Mouse (Mus musculus) forebrain, embryonic 10.5 days (tissue): ENCODE measurements around the gene Tmem8b. TPM values are rescaled to one million over a fixed set of nuclear protein-coding genes. Genes with fewer than 3 reads are reported as not detected.

Experiments used
- DNase-seq: peaks from one replicate; pipeline ENCODE4 v3.0.0-alpha.2; 2017; ENCODE audit warnings: low spot score; ENCODE audit errors: extremely low spot score
- H3K27ac ChIP-seq: fragments of 300-500 bp; sonication (generic); 2 replicates; pipeline ENCODE4 v1.5.1; 2016; ENCODE audit warnings: mild to moderate bottlenecking
- H3K27me3 ChIP-seq: fragments of 300-500 bp; sonication (generic); 2 replicates; pipeline ENCODE4 v1.6.1; 2016; ENCODE audit warnings: mild to moderate bottlenecking; ENCODE audit not compliant: poor library complexity, severe bottlenecking
- H3K36me3 ChIP-seq: fragments of 300-500 bp; sonication (generic); replicated peaks from 2 replicates; pipeline ENCODE4 v1.6.1; 2016; ENCODE audit warnings: mild to moderate bottlenecking, moderate library complexity
- H3K4me1 ChIP-seq: fragments of 300-500 bp; sonication (generic); 2 replicates; pipeline ENCODE4 v1.6.1; 2016
- H3K4me3 ChIP-seq: fragments of 300-500 bp; sonication (generic); 2 replicates; pipeline ENCODE4 v1.5.1; 2016; ENCODE audit warnings: mild to moderate bottlenecking, moderate library complexity
- H3K9me3 ChIP-seq: fragments of 300-500 bp; sonication (generic); 2 replicates; pipeline ENCODE4 v1.6.1; 2016; ENCODE audit warnings: mild to moderate bottlenecking, moderate library complexity
- WGBS: fragments of 180-500 bp; shearing (Covaris S2); methylation state at CpG from one replicate; pipeline ENCODE4 v1.1.7; 2016; 5-methylcytosine and 5-hydroxymethylcytosine counted together
- polyA plus RNA-seq: library from polyadenylated mRNA; unstranded; fragments of >200 nt; fragmentation: Nextera tagmentation; extraction: Ambion mirVana; gene quantifications from 2 replicates; pipeline ENCODE4 v1.2.1, GENCODE M21; 2016

The Tmem8b gene
- polyA plus RNA-seq, 1 experiment from 2014 or later = 4.2 TPM

DNA sequence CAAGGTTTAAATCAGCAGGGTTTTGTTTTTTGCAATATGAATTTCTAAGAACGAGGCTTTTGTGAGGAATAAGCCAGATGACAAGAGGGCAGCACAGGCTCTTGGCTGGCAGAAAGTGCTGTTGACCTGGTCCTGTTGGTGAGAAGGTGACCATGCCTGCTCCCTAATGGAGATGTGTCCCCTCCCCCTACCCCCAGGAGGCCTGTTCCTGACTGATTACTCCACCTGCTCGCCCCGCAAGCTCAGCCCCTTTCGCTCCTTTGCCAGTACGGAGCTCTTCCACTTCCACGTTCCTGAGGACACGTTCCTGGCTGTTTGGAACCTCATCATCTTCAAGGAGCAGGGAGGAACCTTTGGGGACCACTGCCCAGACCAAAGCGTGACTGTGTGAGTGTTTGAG is 4.9 kb downstream of the Tmem8b start:
- peaks cover 27% of the 10 kb centered on the region for H3K4me1 ChIP-seq
- 78% methylated on average over 8 of the region's 8 CpGs for WGBS
- no peak for DNase-seq
- peaks cover 20% of the 10 kb centered on the region for H3K27me3 ChIP-seq
- no peaks in the 10 kb centered on the region for H3K9me3 ChIP-seq
- no peak overlapping the region for H3K27ac ChIP-seq
- H3K36me3 ChIP-seq = peaks cover 10% of the 10 kb centered on the region
- no peak overlapping the region for H3K4me3 ChIP-seq

DNA sequence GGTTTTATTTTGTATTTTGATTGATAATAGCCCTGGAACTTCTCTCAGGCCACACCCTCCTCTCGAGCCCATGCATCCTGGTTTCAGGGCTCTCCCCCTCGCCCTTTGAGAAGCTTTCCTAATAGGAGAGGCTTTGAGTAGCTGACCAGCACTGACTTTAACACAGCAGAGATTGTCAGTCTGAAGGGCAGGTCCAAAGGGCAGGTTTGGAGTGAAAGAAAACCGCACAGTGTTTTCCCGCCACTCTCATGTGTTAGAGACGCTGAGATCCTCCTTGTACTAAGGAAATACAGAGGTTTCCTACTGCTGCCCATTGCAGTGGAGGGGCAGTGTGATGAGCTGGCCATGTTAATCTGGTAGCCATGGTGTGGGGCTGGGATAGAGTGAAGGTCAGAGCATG is 6.2 kb downstream of the Tmem8b start:
- H3K36me3 ChIP-seq = peaks cover 10% of the 10 kb centered on the region
- H3K4me1 ChIP-seq = peaks cover 18% of the 10 kb centered on the region
- 79% methylated on average over 5 of the region's 5 CpGs for WGBS
- DNase-seq = no peak
- H3K27me3 ChIP-seq = peaks cover 14% of the 10 kb centered on the region
- no peaks in the 10 kb centered on the region for H3K9me3 ChIP-seq
- H3K27ac ChIP-seq = no peak overlapping the region
- no peak overlapping the region for H3K4me3 ChIP-seq

DNA sequence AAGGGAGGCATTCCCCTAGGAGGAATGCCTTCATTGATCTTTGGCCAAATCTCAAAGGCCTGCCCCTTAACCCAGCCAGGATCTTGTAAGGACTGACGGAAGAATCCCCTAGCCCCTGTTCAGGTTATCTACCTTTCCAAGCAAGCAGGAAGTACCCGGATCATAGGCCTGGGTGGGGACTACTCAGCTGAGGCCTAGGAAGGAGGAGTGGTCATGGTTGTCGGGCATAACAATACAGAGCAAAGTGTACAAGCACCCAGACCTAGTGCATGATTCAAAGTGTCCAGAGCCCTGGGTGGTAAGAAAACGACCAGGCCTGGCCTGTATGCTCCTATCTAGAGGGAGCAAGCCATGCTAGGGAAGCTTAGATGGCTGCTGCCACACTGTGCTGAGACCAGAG is 6.8 kb downstream of the Tmem8b start:
- peaks cover 8% of the 10 kb centered on the region for H3K27me3 ChIP-seq
- H3K36me3 ChIP-seq = peaks cover 10% of the 10 kb centered on the region
- DNase-seq = no peak
- 73% methylated on average over 4 of the region's 4 CpGs for WGBS
- peaks cover 11% of the 10 kb centered on the region for H3K4me1 ChIP-seq
- no peak overlapping the region for H3K27ac ChIP-seq
- no peak overlapping the region for H3K4me3 ChIP-seq
- H3K9me3 ChIP-seq = no peaks in the 10 kb centered on the region

GRCm38 (mm10) chr4:43678541-43678940 is 9.8 kb downstream of the Tmem8b start:
- H3K4me1 ChIP-seq = no peaks in the 10 kb centered on the region
- H3K27me3 ChIP-seq = no peaks in the 10 kb centered on the region
- no peak overlapping the region for H3K27ac ChIP-seq
- no peak for DNase-seq
- no peaks in the 10 kb centered on the region for H3K9me3 ChIP-seq
- WGBS = 85% methylated on average over 6 of the region's 6 CpGs
- H3K4me3 ChIP-seq = no peak overlapping the region
- peaks cover 30% of the 10 kb centered on the region for H3K36me3 ChIP-seq

DNA sequence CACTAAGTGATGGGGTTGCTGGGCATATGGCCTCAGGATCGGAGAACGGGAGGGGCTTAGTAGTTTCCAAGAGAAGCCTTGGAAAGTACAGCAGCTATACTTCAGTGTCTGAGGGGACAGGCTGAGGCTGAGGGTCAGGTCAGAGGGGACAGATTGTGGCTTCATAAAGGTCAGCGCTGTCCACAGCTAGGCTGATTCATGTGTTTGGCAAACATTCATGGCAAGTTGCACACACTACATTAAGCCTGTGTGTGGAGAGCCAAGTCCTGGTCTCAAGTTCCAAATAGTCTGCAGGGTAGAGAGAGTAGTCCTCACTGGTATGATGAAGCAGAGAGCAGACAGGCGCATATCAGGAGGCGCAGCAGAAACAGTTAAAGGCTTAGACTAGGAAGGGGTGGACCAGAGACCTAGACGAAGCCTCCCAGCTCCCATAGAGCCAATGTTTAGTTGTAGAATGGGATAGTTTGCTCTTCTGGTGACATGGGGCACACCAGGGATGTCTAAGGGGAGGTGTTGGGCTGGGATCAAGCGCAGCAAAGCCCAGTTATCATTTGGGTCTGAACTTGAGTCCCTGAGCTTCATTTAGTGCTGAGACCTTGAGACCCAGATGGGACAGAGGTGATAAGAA is 10.8 kb downstream of the Tmem8b start:
- WGBS = 94% methylated on average over 7 of the region's 7 CpGs
- no peak for DNase-seq
- H3K27ac ChIP-seq = no peak overlapping the region

GRCm38 (mm10) chr4:43690021-43690420 is 21.2 kb downstream of the Tmem8b start:
- peaks cover 21% of the 10 kb centered on the region for H3K36me3 ChIP-seq
- no peaks in the 10 kb centered on the region for H3K4me1 ChIP-seq
- H3K4me3 ChIP-seq = no peak overlapping the region
- H3K9me3 ChIP-seq = no peaks in the 10 kb centered on the region
- WGBS = 94% methylated on average over 17 of the region's 17 CpGs
- H3K27me3 ChIP-seq = no peaks in the 10 kb centered on the region
- no peak overlapping the region for H3K27ac ChIP-seq
- no peak for DNase-seq

More for the DNA sequence above, 10.8 kb downstream of the Tmem8b start:
- Histone ChIP-seq H3K27me3 (no peaks in the 10 kb centered on the region), H3K4me3 (no peak overlapping the region), H3K9me3 (no peaks in the 10 kb centered on the region), H3K36me3 (peaks cover 25% of the 10 kb centered on the region), H3K4me1 (no peaks in the 10 kb centered on the region)

GRCm38 (mm10) chr4:43691026-43691425 is 22.3 kb downstream of the Tmem8b start:
- H3K36me3 ChIP-seq = peaks cover 11% of the 10 kb centered on the region
- H3K4me1 ChIP-seq = peaks cover 4% of the 10 kb centered on the region
- no peak overlapping the region for H3K4me3 ChIP-seq
- H3K27ac ChIP-seq = no peak overlapping the region
- DNase-seq = no peak
- 84% methylated on average over 5 of the region's 5 CpGs for WGBS
- no peaks in the 10 kb centered on the region for H3K9me3 ChIP-seq
- no peaks in the 10 kb centered on the region for H3K27me3 ChIP-seq

DNA sequence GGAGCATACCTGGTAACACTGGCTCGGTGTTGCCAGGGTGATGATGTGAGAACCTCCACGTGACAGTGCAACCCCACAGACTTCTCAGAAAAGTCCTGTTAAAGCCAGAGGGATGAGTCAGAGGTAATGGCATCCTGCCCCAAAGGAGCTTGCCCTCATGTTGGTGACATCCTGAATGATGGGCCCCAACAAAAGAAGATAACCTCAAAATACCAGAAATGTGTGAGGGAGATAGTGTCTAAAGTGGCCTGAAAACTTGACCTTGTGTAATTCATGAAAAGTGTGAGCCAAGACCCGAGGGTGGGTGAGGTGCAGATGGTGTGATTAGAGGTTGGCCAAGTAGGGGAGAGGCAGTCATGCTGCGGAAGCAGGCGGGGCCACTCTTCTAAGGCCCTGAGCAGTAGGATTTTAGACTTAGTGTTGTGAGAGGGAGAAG is 25.1 kb downstream of the Tmem8b start:
- H3K36me3 ChIP-seq = peaks cover 8% of the 10 kb centered on the region
- H3K9me3 ChIP-seq = no peaks in the 10 kb centered on the region
- no peak overlapping the region for H3K4me3 ChIP-seq
- WGBS = 80% methylated on average over 5 of the region's 5 CpGs
- no peaks in the 10 kb centered on the region for H3K27me3 ChIP-seq
- peaks cover 4% of the 10 kb centered on the region for H3K4me1 ChIP-seq
- no peak overlapping the region for H3K27ac ChIP-seq
- no peak for DNase-seq

DNA sequence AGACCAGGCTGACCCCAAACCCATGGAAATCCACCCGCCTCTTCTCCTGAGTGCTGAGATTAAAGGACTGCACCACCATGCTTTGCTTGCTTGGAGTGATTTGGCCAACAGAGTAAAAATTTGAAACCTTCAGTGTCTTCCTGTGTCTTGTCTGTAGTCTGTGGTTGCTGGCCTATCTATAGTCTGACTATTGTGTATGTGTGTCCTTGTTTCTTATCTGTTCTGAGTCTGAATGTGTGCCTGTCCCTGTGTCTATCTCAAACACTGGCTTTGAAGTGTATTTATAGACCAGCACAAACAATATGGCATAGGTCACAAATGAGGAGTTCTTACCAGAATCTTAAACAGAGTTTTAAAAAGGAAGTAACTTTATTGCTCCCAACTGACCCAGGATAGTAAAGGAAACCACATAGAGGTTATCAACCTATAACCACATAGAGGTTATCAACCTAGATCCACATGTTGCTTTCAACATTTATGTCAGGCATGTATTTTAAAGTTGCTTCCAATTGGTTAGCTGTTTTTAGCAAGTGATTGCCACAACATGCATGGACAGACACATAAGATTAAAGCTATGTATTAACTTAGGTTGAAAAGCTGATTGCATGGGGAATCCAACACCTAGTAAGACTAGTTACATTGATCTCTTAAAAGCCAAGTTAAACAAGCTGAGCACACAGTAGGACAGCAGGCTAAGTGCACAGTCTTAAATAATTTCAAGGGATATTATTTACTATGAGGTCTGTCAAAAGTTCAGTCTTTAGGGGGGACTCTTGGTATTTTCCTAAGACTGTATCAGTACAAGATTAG is 25.9 kb downstream of the Tmem8b start:
- 83% methylated on average over 1 of the region's 1 CpGs for WGBS
- no peak overlapping the region for H3K4me3 ChIP-seq
- DNase-seq = no peak
- H3K36me3 ChIP-seq = peaks cover 6% of the 10 kb centered on the region
- no peaks in the 10 kb centered on the region for H3K9me3 ChIP-seq
- no peaks in the 10 kb centered on the region for H3K27me3 ChIP-seq
- peaks cover 4% of the 10 kb centered on the region for H3K4me1 ChIP-seq
- no peak overlapping the region for H3K27ac ChIP-seq

- H3K4me3 ChIP-seq = no peak overlapping the region
- peaks cover under 1% of the 10 kb centered on the region; the same call in 1 of the 2 replicates for H3K36me3 ChIP-seq
- no peak for DNase-seq
- H3K27ac ChIP-seq = no peak overlapping the region
- H3K4me1 ChIP-seq = peaks cover 4% of the 10 kb centered on the region
- 41% methylated on average over 9 of the region's 9 CpGs for WGBS
- no peaks in the 10 kb centered on the region for H3K27me3 ChIP-seq
- no peaks in the 10 kb centered on the region for H3K9me3 ChIP-seq
These were observed 26.5 kb downstream of the Tmem8b start for GRCm38 (mm10) chr4:43695249-43695671.

DNA sequence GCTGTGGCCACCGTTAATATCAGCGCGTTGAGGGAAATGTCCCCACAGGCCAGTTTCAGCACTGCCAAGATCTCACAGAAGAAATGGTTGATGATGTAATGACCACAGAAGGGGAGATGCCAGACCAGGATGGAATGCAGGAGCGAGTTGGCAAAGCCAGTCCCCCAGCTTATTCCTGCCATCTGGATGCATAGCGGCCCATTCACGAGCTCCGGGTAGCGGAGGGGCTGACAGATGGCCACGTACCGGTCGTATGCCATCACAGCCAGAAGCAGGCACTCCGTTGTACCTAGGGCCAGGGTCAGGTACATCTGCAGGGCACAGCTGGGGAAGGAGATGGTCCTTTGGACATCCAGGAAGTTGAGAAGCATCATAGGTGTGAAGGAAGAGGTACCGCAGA is 27.8 kb downstream of the Tmem8b start:
- no peak for DNase-seq
- H3K27me3 ChIP-seq = no peaks in the 10 kb centered on the region
- H3K4me3 ChIP-seq = no peak overlapping the region
- H3K9me3 ChIP-seq = no peaks in the 10 kb centered on the region
- no peak overlapping the region for H3K27ac ChIP-seq
- H3K36me3 ChIP-seq = no peaks in the 10 kb centered on the region
- H3K4me1 ChIP-seq = peaks cover 4% of the 10 kb centered on the region
- WGBS = 95% methylated on average over 13 of the region's 13 CpGs

GRCm38 (mm10) chr4:43700707-43701106 is 31.9 kb downstream of the Tmem8b start, which contains the start of gene Olfr70:
Olfr70 (minus strand) TSS chr4:43700807.
- 92% methylated on average over 6 of the region's 6 CpGs for WGBS
- H3K9me3 ChIP-seq = no peaks in the 10 kb centered on the region
- H3K4me3 ChIP-seq = no peak within 1 kb of the TSS
- no peaks in the 10 kb centered on the region for H3K36me3 ChIP-seq
- no peak within 1 kb of the TSS for H3K27ac ChIP-seq
- H3K27me3 ChIP-seq = no peaks in the 10 kb centered on the region
- H3K4me1 ChIP-seq = no peaks in the 10 kb centered on the region
- DNase-seq = no peak

GRCm38 (mm10) chr4:43703439-43703838 is 34.7 kb downstream of the Tmem8b start:
- peaks cover 4% of the 10 kb centered on the region for H3K4me1 ChIP-seq
- no peak overlapping the region for H3K4me3 ChIP-seq
- WGBS = 78% methylated on average over 6 of the region's 6 CpGs
- no peaks in the 10 kb centered on the region for H3K27me3 ChIP-seq
- no peak overlapping the region for H3K27ac ChIP-seq
- no peaks in the 10 kb centered on the region for H3K36me3 ChIP-seq
- no peaks in the 10 kb centered on the region for H3K9me3 ChIP-seq
- DNase-seq = no peak
